Mouse (Mus musculus) naive thymus-derived CD4-positive, alpha-beta T cell, adult 2 months (primary cell): ENCODE data around the gene Srsf6.

Source experiments
- DNase-seq: peaks from one replicate; pipeline ENCODE4 v3.0.0-alpha.2; 2011; ENCODE audit warnings: low read depth

The Srsf6 gene

DNA sequence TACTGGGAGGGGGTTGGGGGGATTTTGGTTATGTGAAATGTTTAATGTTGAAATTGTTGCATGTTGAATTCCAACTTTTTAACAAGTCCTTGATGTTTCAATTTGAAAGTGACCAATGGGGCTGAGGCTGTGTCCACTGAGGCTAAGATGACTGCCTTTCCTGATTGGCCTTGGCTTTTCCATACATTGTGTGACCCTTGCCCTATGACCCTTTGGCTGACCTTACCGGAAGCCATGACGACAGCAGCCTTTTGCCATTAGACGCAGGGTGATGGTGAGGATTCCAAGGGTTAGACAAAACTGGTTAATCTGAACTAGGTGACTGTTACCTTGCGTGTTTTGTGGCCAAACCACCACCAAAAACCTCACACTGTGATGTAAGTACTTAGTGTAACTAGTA lies 1.4 kb downstream of the Srsf6 start:
- DNase-seq = no peak

DNA sequence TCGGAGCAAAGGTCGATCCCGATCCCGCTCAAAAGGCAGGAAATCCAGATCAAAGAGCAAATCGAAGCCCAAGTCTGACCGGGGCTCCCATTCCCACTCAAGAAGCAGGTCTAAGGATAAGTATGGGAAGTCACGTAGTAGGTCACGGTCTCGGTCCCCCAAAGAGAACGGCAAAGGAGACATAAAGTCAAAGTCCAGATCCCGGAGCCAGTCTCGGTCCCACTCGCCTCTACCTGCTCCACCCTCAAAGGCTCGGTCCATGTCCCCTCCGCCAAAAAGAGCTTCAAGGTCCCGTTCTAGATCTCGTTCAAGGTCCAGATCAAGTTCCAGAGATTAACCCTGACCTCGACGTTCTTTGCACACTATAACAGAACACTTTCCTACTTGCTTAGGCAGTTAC lies 3.1 kb downstream of the Srsf6 start:
- DNase-seq = peak; percentile 22

DNA sequence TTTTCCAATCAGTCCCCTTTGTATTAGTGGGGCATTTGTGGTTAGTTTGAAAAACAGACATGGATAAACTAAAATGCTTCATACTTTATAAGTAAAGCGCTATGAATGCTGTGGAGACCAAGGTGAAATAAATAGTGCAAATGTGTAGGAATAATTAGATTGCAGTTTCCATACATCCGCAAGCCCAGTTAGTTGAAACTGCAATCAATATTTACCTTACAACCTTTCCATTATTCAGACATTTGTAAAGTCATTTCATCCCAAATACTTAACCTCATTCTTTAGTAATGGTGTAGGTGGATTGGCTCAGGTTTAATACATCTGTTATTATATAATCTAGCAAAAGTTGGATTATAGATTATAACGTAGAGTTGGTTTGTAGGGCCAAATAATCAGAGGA lies 4.4 kb downstream of the Srsf6 start:
- DNase-seq = no peak

DNA sequence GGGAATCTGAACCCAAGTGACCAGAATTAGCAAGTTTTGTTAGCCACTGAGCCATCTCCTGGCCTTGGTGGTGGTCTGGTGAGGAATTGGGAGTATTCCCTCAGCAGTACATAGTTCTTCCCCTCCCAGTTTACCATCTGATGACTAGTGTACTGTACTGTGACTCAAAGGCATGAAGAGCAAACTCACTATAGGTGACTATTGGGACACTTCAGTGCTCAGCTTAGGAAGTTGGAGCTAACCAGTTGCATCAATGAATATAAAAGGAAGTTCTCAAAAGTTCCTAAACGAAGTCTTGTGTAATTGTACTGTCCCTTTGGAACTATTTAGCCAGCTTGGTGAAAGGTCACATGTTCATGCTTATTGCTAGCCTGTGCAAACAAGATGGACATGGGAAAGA lies 8.2 kb downstream of the Srsf6 start:
- no peak for DNase-seq

DNA sequence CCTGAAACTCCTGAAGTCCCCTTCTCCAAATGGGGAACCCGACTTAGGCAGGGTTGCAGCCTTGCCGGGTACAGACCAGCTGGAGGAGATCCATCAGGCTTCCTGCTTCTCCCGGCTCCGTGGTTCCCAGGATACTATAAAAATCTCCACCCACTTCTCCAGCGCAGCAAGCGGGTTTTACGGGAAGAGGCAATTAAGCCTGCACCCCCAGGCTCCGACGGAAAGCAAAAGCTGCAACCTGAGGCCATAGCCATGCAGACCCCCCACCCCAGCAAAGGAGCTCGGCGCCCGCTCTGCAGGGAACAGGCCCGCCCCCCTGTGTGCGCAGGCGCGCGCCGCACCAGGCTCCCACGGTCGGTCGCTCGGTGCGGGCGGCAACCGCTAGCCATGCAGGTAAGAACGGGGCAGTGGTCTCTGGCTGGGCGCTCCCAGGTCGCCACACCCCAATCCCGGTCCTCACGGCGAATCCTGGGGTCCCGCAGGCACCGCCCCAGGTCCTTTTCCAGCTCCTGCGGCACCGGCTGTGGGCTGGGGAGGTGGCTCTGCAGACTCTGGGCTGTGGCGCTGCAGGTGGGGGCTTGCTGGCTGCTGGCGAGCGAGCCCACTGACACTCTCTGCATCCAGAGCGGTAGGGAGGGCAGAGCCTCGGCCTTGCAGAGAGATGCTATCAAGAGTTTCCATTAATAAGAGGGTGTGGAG lies 12.0 kb downstream of the Srsf6 start, which contains the start of gene L3mbtl1:
TSS of gene L3mbtl1 (plus strand) at position 325 of the 699 bp plus-strand sequence.
- DNase-seq = no peak

DNA sequence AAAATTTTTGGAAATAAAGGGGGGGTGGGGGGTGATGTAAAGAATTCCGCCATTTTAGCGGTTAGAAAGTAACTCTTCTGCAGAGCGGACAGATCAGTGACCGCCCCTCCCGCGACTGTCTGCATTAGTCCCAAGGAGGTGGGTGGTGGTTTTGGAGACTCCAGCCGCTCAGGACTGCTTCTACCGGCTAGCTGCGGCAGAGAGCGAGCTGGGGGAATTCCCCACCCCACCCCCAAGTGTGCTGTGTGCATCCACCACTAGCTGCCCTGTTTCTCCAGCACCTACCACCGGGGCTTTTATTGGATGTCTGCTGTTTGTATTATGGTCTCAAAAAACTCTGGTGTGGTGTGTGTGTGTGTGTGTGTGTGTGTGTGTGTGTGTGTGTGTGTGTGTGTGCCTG lies 12.6 kb downstream of the Srsf6 start:
- DNase-seq = no peak

DNA sequence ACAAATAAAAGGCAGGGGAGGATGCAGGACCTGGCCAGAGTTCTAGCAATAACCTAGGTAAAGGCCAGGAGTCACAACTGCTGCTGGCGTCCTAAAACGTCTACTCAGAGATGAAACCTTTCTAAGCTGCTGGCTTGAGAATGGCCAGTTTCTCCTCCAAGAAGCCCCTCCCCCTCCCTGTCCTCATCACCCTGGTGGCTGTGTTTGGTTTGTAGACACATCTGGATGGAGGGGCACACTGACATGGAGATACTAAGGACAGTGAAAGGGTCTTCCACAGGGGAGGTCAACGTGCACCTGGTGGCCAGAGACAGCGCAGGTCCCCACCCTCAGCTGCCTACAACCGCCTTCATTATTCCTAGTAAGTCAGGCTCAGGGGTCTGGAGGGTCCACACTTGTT lies 15.6 kb downstream of the Srsf6 start:
- DNase-seq = no peak

DNA sequence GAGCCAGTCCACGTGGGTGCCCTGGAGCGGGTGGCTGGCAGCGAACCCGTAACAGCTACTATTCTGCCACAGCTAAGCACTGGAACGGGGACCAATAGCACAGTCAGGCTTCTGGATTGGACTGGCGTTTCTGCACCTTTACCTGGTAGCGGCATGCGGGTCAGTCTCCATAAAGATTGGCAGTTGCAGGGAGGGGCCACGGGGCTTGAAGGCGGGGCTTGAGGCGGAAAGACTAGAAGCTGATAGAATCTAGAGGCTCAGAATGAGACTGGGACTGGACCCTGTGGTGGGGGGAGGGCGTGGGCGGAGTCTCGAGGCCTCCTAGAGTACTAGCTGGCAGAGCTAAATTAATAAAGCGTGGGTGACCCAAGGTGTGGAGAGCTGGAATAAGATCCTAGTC lies 16.4 kb downstream of the Srsf6 start:
- DNase-seq = no peak

DNA sequence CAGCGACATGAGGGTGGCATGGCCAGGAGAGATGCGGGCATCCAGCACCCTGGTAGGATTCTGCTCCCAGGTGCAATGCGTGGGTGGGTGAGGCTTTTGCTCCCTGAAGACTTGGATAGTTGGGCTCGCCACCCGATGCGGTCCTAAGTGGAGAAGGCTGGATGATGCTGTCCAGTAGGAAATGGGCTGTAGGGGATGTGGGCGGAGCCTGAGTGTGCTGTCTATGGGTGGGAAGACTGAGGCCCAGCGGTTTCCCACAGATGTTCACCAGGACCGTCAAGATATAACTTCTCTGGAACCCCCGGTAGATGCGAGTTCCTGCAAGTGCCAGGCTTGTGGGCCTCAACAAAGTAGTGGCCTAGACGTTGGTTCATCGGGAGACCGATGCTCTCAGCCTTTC lies 16.9 kb downstream of the Srsf6 start:
- DNase-seq = no peak

DNA sequence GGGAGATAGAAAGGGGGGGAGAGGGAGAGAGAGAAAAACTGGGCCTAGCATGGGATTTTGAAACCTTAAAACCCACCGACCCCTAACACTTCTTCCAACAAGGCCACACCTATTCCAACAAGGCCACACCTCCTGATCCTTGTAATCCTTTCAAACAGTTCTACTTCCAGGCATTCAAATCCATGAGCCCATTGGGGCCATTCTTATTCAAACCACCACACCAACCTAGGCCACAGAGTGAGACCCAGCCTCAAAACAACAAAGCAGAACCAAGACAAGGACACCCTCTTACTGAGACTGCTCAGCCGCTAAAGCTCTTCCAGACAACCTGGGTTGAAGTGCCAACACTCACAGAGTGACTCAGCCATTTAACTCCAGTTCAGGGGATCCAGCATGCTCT lies 19.4 kb downstream of the Srsf6 start:
- no peak for DNase-seq

DNA sequence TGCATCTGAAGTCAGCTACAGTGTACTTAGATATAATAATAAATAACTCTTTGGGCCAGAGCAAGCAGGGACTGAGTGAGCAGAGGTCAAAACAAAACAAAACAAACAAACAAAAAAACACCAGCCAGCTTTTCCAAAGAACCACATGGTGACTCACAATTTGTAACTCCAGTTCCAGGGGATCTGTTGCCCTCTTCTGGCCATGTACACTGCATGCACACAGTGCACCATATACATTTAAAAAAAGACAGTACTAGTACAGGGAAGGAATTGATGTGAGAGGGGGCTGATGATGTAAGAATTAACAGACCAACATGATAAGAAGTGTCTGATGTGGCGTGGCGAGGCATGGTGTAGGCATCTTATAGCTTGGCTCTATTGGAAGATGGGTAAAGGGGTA lies 25.5 kb downstream of the Srsf6 start:
- DNase-seq = no peak

DNA sequence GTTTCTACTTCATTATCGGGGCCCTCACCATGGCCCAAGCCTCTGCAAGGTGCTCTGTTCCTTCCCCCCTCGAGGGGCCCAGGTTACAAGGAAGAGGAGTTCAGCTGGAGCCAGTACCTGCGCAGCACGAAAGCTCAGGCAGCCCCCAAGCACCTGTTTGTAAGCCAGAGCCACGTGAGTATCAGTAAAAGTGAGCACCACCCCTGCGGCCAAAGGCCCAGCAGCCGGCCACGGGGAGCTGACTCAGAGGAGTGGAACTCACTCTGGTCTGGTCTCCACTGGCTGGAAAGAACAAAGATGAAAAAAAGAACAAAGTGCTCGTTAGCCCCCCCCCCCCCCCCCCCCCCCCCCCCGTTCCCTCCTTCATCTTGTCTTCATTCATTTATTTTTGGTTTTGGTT lies 30.0 kb downstream of the Srsf6 start:
- DNase-seq = no peak

DNA sequence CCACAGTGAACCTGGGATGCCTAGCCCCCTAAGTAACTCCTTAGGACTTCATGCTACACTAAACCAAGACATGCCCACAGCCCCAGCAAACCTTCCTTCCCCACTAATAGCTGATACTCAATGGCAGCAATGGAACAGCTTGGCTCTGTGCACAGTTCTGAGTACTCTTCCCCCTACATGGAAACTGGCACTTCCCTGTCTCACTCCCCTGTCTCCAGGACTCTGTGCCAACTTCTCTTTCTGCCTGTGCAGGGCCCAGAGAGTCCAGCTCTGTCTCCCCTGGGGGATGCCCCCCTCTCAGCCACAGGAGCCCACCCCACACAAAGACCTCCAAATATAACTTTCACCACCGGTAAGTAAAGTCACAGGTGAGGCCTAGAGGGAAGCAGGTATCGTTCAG lies 35.4 kb downstream of the Srsf6 start:
- DNase-seq = no peak

DNA sequence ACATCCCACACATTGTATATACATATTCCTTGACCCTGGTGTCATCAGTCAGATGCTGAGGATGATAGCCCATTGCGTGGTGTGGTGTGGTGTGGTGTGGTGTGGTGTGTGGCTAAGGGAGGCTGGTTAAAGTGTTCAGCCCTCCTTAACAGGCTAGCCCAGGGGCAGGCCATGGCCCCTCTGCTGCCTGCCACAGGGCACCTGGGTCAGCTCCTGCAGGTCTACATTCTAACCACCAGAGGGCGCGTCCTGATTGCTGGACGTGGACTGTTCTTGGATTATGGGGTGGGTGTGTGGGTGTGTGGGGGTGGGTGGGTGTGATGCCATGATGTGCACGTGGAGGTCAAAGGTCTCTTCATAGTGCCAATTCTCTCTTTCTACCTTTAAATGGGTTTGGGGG lies 37.0 kb downstream of the Srsf6 start:
- peak; percentile 63 for DNase-seq

DNA sequence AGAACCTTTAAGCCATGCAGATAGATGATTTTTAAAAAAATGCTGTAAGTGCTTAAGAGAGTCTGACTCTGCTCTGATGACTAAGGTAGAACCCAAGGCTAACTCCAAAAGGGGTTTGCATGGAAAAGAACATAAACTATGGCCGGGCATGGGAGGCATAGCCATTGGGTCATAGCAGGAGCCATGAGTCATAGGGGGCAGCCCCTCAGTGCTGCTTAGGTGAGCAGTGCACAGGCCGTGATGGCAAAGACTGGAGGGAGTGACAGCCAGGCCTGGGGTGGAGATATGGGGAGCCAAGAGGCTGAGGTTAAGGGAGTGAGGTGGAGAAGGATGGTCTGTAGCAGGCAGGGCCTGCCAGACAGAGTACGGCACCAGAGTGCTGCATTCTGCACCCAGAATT lies 37.8 kb downstream of the Srsf6 start:
- DNase-seq = no peak

DNA sequence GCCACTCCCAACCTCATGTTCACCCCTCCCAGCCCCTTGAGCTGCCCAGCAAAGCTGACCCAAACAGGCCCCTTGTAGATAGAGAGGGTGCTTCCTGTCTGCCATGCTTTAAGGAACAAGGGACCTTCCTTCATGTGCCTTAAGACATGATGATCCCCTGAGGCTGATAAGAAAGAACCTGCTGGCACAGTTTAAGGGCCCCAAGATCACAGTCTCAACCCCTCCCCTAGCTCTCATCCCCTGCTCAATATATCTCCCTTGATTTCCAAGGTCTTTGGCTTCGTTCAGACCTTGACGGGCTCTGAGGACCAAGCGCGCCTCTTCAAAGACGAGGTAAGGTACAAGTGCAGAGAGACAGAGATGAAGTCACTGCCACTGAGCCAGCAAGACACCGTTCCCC lies 39.6 kb downstream of the Srsf6 start:
- DNase-seq = no peak

DNA sequence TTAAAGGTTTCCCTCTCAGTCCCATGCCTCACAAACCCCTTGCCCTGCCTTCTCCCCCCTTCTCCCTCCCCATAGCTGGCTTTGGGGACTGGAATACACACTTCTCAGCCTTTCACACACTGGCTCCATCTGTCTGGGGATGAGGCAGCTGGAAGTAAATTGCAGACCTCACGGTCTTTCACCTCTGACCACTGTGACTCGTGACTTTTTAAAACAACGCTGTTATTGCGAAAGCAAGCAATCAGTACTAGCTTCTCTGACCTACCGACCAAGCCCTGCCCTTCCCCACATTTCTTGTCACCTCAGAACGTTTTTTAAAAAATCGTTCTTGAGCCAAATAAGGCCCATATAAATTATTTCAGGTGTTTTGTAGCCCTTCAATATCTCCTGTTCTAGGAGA lies 41.4 kb downstream of the Srsf6 start:
- DNase-seq = no peak

DNA sequence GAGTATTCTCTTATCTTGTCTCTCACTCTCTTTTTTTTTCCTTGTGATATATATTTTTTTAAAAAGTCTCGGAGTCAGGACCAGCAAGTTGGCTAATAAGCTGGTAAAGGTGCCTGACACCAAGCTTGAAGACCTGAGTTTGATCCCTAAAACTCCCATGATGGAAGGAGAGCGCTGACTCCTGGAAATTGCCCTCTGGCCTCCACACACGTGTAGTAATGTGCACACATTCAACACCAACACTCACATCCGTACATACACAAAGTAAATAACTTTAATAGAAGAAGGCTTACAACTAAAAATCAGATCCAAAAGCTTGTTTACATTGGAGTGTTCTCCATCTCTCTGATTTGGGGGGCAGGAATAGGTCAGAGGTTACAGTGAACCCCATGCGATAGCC lies 41.9 kb downstream of the Srsf6 start:
- no peak for DNase-seq

DNA sequence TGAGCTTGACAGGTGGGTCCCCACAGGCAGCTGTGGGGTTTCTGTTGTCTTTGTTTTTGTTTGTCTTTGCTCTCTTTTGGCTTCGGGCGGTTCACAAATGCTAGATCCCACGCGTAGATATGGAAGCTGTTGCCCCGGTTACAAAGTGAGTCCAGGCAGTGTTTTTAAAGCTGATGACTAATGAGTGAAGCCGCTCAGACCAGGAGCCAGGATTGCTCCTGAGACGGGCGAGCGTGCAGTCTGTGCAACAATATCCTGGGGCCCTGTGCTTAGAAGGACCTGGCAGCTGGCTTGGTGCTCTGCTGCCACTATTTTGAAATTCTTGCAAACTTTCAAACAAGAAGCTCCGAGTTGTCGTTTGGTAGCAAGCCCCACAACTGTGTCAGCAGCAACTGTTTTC lies 42.3 kb downstream of the Srsf6 start:
- DNase-seq = no peak

DNA sequence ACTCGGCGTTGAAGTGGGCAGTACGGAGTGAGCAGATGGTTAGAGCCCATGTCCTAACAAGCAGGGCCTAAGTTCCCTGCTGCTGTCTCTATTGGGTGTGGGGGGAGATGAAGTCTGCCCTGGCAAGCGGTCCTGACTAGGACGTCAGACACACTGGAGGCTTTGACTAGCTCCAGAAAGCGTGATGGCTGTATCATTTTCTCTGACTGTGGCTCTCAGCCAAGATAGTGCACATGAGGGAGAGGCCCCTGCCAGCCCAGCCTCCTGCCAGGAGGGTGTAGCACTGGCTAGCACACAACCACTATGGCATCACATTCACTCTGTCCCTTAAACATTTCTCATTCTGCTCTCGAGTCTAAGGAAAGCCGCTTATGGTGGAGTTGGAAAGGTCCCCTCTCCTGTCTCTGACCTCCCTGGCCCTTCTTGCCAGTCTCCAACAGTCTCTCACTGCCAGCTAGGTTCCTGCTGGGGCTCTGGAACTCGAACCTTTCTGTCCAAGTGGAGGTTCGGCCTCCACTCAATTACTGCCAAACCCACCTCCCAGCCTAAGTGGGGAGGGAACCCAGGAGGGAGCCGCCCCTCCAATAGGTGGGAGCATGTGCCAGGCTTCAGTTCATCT lies 43.9 kb downstream of the Srsf6 start:
- no peak for DNase-seq

DNA sequence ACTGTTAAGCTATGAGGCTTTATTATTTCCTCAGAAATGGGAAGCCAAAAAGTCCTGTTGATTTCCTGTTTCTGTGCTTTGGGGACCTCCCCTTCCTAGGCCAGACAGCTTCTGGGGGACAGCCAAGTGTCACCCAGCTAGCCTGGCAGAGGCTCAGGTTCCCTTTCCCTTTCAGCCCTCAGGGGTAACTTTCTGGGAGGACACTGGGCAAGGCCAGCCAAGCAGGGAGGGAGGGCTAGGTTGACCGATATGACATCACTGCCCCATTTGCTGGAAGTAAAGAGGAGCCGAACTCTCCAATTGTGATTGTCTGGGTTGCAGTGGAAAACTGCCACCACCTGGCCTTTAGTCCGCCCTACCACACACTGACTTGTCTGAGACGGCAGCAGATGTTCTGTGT lies 44.7 kb downstream of the Srsf6 start:
- DNase-seq = no peak

DNA sequence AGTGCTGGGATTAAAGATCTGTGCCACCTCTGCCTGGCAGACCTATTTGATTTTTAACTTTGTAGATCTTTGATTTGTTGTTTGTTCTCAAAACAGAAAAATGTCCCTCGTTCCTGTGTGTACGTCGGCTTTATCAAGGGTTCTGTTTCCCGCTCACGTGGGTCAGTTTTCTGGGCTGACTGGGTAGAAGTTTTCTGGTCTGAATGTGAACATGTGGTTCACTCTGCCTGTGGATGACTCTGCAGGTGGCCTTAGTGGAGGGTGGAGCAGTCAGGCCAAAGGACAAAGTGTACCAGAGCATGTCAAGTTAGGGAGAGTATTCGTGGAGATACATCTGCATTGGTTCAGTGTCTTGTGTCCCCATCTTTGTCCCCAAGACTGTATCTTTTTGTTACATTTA lies 53.1 kb downstream of the Srsf6 start:
- no peak for DNase-seq

DNA sequence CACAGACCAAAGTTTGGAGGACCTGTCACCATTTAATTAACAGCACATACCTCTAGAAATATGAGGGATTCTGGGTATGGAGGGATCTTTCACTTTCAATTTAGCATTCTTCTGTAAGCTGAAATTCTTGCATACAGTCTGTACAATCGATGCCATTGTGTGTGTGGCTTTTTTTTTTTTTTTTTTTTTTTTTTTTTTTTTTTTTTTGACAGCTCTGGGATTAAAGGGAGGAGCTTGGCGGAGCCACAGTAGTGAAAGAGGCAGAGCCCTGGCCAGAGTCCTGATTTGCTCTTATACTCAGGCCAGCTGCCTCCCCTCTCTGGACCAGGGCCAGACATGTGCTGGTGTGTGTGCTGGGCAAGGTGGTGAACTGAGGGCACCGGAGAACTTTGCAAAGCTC lies 54.6 kb downstream of the Srsf6 start:
- no peak for DNase-seq
